Mouse (Mus musculus): ENCODE data around the gene Btbd16. TPM values are rescaled to one million over a fixed set of nuclear protein-coding genes. Genes with fewer than 3 reads are reported as not detected.
A peak's percentile ranks its signal among the peaks of the same experiment; 100 is the strongest.

Gene Btbd16
- polyA plus RNA-seq, 1 experiment, result 0.06 TPM

- no peak for DNase-seq
- H3K4me1 ChIP-seq (ENCODE audit: control insufficient read depth, insufficient read depth, low read length), result no peaks in the 10 kb centered on the region
- no peak overlapping the region for H3K4me3 ChIP-seq (ENCODE audit: insufficient read depth, low read depth, low read length)
- WGBS, result 95% methylated on average over 10 of the region's 10 CpGs
- H3K27ac ChIP-seq (ENCODE audit: insufficient read depth, low read depth, low read length), result no peak overlapping the region
- no peaks in the 10 kb centered on the region for H3K27me3 ChIP-seq (replicated peaks; ENCODE audit: control insufficient read depth, insufficient read depth, low read length)
- TF ChIP-seq CTCF (conservative IDR thresholded peaks at IDR 0.05; ENCODE audit: insufficient read depth, insufficient read length, low read depth, low read length), result no peak
- TF ChIP-seq POLR2A (IDR thresholded peaks at IDR 0.05; ENCODE audit: low read depth, low read length), result no peak
- H3K36me3 ChIP-seq (ENCODE audit: control insufficient read depth, insufficient read depth, low read length), result no peaks in the 10 kb centered on the region
Observed at GRCm38 (mm10) chr7:130815601-130816000, 41.7 kb downstream of the Btbd16 start.

- H3K36me3 ChIP-seq (ENCODE audit: control insufficient read depth, insufficient read depth, low read length), result no peaks in the 10 kb centered on the region
- H3K27ac ChIP-seq (ENCODE audit: insufficient read depth, low read depth, low read length), result no peak overlapping the region
- H3K27me3 ChIP-seq (replicated peaks; ENCODE audit: control insufficient read depth, insufficient read depth, low read length), result no peaks in the 10 kb centered on the region
- TF ChIP-seq CTCF (conservative IDR thresholded peaks at IDR 0.05; ENCODE audit: insufficient read depth, insufficient read length, low read depth, low read length) (no peak), POLR2A (IDR thresholded peaks at IDR 0.05; ENCODE audit: low read depth, low read length) (no peak)
- 79% methylated on average over 7 of the region's 7 CpGs for WGBS
- no peak for DNase-seq
- H3K4me1 ChIP-seq (ENCODE audit: control insufficient read depth, insufficient read depth, low read length), result no peaks in the 10 kb centered on the region
- H3K4me3 ChIP-seq (ENCODE audit: insufficient read depth, low read depth, low read length), result no peak overlapping the region
Observed at GRCm38 (mm10) chr7:130816243-130816642, 42.4 kb downstream of the Btbd16 start.

DNA sequence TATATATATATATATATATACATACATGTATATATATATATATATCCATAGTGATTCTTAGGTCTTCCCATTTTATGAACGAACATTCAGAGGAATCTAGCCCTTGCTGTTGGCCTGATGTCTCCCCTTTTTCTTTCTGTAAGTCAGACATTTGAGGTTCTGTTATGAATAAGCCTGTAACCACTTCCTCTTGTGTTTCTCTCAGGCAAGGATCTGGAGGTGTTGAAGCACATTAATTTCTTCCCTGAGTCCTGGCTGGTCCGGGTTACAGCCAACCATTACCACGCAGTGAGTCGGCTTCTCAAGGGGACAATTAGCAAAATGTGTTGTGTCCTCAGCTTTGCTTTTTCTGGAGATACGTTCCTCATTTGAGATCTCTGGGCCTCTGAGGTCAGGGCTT is 44.9 kb downstream of the Btbd16 start:
- Histone ChIP-seq H3K36me3 (ENCODE audit: control insufficient read depth, insufficient read depth, low read length) (no peaks in the 10 kb centered on the region), H3K4me3 (ENCODE audit: insufficient read depth, low read depth, low read length) (no peak overlapping the region), H3K4me1 (ENCODE audit: control insufficient read depth, insufficient read depth, low read length) (no peaks in the 10 kb centered on the region), H3K27me3 (replicated peaks; ENCODE audit: control insufficient read depth, insufficient read depth, low read length) (no peaks in the 10 kb centered on the region), H3K27ac (ENCODE audit: insufficient read depth, low read depth, low read length) (no peak overlapping the region)
- no peak for DNase-seq
- TF ChIP-seq POLR2A (IDR thresholded peaks at IDR 0.05; ENCODE audit: low read depth, low read length) (no peak), CTCF (conservative IDR thresholded peaks at IDR 0.05; ENCODE audit: insufficient read depth, insufficient read length, low read depth, low read length) (no peak)
- WGBS, result 83% methylated on average over 5 of the region's 5 CpGs

DNA sequence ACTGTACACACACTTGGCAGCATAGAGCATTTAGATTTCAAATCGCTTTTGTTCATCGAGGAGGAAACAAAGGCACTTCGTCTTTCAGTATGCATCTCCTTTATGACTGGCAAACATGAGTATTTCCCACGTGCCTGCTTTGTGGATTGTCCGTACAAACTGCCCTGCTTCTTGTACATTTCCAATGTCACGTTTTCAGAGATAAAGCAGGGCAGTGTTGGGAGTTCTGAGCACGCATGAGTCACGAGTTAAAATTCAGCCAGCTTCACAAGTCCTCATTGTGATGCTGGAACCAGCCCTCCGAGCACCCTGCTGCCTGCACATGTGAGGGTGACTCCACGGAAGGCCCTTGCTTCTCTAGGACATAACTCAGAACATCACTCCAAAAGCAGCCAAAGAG is 45.8 kb downstream of the Btbd16 start:
- no peak for TF ChIP-seq POLR2A (IDR thresholded peaks at IDR 0.05; ENCODE audit: low read depth, low read length)
- no peak for TF ChIP-seq CTCF (conservative IDR thresholded peaks at IDR 0.05; ENCODE audit: insufficient read depth, insufficient read length, low read depth, low read length)
- Histone ChIP-seq H3K36me3 (ENCODE audit: control insufficient read depth, insufficient read depth, low read length) (no peaks in the 10 kb centered on the region), H3K27ac (ENCODE audit: insufficient read depth, low read depth, low read length) (no peak overlapping the region), H3K27me3 (replicated peaks; ENCODE audit: control insufficient read depth, insufficient read depth, low read length) (no peaks in the 10 kb centered on the region), H3K4me1 (ENCODE audit: control insufficient read depth, insufficient read depth, low read length) (no peaks in the 10 kb centered on the region), H3K4me3 (ENCODE audit: insufficient read depth, low read depth, low read length) (no peak overlapping the region)
- WGBS, result 66% methylated on average over 10 of the region's 10 CpGs
- DNase-seq, result no peak

DNA sequence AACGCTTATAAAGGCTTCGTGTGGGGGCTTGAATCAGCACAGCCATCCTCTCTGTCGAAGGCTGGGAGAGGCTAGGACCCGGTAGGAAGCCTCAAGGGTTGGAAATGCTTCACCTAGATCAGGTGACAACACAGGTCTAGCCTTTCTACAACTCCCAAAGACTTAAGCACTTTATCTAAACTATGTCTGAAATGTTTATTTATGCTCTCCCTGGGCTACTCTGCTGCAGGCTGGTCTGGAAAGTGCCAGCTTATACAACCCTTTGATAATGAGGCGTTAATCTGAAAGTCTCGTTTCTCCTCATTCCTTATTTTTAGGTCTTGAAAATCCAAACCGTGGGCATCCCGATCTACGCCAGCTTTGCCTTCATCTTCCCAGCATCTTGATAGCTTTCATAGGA is 50.1 kb downstream of the Btbd16 start:
- Histone ChIP-seq H3K36me3 (ENCODE audit: control insufficient read depth, insufficient read depth, low read length) (no peaks in the 10 kb centered on the region), H3K4me3 (ENCODE audit: insufficient read depth, low read depth, low read length) (no peak overlapping the region), H3K27me3 (replicated peaks; ENCODE audit: control insufficient read depth, insufficient read depth, low read length) (no peaks in the 10 kb centered on the region), H3K4me1 (ENCODE audit: control insufficient read depth, insufficient read depth, low read length) (no peaks in the 10 kb centered on the region), H3K27ac (ENCODE audit: insufficient read depth, low read depth, low read length) (no peak overlapping the region)
- no peak for DNase-seq
- WGBS, result 70% methylated on average over 9 of the region's 9 CpGs
- TF ChIP-seq POLR2A (IDR thresholded peaks at IDR 0.05; ENCODE audit: low read depth, low read length) (no peak), CTCF (conservative IDR thresholded peaks at IDR 0.05; ENCODE audit: insufficient read depth, insufficient read length, low read depth, low read length) (no peak)

DNA sequence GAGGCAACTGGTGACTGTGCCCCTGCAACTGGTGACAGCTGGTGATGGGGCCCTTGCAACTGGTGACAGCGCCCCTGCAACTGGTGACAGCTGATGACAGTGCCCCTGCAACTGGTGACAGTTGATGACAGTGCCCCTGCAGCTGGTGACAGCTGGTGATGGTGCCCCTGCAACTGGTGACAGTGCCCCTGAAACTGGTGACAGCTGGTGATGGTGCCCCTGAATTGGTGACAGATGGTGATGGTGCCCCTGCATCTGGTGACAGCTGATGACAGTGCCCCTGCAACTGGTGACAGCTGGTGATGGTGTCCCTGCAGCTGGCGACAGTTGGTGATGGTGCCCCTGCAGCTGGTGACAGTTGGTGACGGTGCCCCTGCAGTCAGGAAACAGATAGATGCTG is 52.5 kb downstream of the Btbd16 start:
- TF ChIP-seq POLR2A (IDR thresholded peaks at IDR 0.05; ENCODE audit: low read depth, low read length) (no peak), CTCF (conservative IDR thresholded peaks at IDR 0.05; ENCODE audit: insufficient read depth, insufficient read length, low read depth, low read length) (no peak)
- no peaks in the 10 kb centered on the region for H3K4me1 ChIP-seq (ENCODE audit: control insufficient read depth, insufficient read depth, low read length)
- no peak overlapping the region for H3K27ac ChIP-seq (ENCODE audit: insufficient read depth, low read depth, low read length)
- WGBS, result 82% methylated on average over 3 of the region's 3 CpGs
- DNase-seq, result no peak
- no peaks in the 10 kb centered on the region for H3K36me3 ChIP-seq (ENCODE audit: control insufficient read depth, insufficient read depth, low read length)
- no peaks in the 10 kb centered on the region for H3K27me3 ChIP-seq (replicated peaks; ENCODE audit: control insufficient read depth, insufficient read depth, low read length)
- H3K4me3 ChIP-seq (ENCODE audit: insufficient read depth, low read depth, low read length), result no peak overlapping the region

- Histone ChIP-seq H3K36me3 (ENCODE audit: control insufficient read depth, insufficient read depth, low read length) (no peaks in the 10 kb centered on the region), H3K4me3 (ENCODE audit: insufficient read depth, low read depth, low read length) (no peak overlapping the region), H3K27me3 (replicated peaks; ENCODE audit: control insufficient read depth, insufficient read depth, low read length) (no peaks in the 10 kb centered on the region), H3K4me1 (ENCODE audit: control insufficient read depth, insufficient read depth, low read length) (no peaks in the 10 kb centered on the region), H3K27ac (ENCODE audit: insufficient read depth, low read depth, low read length) (no peak overlapping the region)
- TF ChIP-seq POLR2A (IDR thresholded peaks at IDR 0.05; ENCODE audit: low read depth, low read length) (no peak), CTCF (conservative IDR thresholded peaks at IDR 0.05; ENCODE audit: insufficient read depth, insufficient read length, low read depth, low read length) (peak; percentile 73)
- peak; percentile 76 for DNase-seq
- 38% methylated on average over 3 of the region's 3 CpGs for WGBS
Observed at GRCm38 (mm10) chr7:130827431-130827830, 53.6 kb downstream of the Btbd16 start.

All from kidney, adult 2 months (tissue).